Mouse (Mus musculus): ENCODE data around the gene Qrfp. TPM values are rescaled to one million over a fixed set of nuclear protein-coding genes. Genes with fewer than 3 reads are reported as not detected.

Qrfp gene
- polyA plus RNA-seq, 1 experiment, result 1.5 TPM

DNA sequence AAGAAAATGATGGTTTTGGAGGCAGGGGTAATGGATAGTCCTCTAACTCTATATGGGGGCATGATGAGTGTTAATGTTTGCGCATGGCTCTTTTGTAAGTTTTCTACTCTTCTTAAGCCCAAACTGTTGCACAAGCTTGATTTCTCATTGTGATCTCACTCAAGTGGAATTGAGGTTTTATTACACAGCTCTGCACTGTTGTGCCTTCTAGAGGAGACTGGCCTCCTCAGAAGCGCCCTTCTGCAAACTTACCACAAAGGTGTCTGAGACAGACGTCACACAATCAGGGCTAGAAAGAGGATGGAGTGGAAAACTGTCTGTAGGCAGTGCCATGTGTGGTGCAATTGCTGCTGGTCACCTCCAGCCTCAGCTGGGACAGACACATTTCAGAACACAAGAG is 33.9 kb downstream of the Qrfp start:
- Histone ChIP-seq H3K4me2 (ENCODE audit: low read depth) (no peak overlapping the region), H3K27me3 (ENCODE audit: control insufficient read depth, insufficient read depth, insufficient read length) (no peaks in the 10 kb centered on the region), H3K4me3 (no peak overlapping the region), H3ac (ENCODE audit: control insufficient read depth, insufficient read length) (no peak overlapping the region), H3K36me3 (ENCODE audit: control insufficient read depth, insufficient read depth) (peaks cover 23% of the 10 kb centered on the region), H3K79me2 (ENCODE audit: control insufficient read depth, insufficient read depth) (peaks cover 67% of the 10 kb centered on the region)
- TF ChIP-seq TCF12 (IDR thresholded peaks at IDR 0.05; ENCODE audit: insufficient read depth, poor library complexity, severe bottlenecking) (no peak), MYOG (IDR thresholded peaks at IDR 0.05; ENCODE audit: control insufficient read depth in 1 of 3, insufficient read depth in 1 of 3, insufficient read length in 2 of 3, low read depth in 2 of 3) (no peak), USF1 (IDR thresholded peaks at IDR 0.05; ENCODE audit: low read depth) (no peak), POLR2A (IDR thresholded peaks at IDR 0.05; ENCODE audit: insufficient read length, low read depth) (no peak), TCF3 (IDR thresholded peaks at IDR 0.05; ENCODE audit: insufficient read length, low read depth) (no peak), CEBPB (IDR thresholded peaks at IDR 0.05; ENCODE audit: insufficient read depth, poor library complexity, severe bottlenecking) (no peak), SRF (IDR thresholded peaks at IDR 0.05; ENCODE audit: control insufficient read depth, insufficient read length, low read depth) (no peak), E2F4 (IDR thresholded peaks at IDR 0.05; ENCODE audit: insufficient read depth) (no peak), POLR2AphosphoS2 (IDR thresholded peaks at IDR 0.05; ENCODE audit: insufficient read length, low read depth) (no peak), MAX (IDR thresholded peaks at IDR 0.05; ENCODE audit: low read depth) (no peak), REST (IDR thresholded peaks at IDR 0.05; ENCODE audit: insufficient read depth, insufficient read length) (no peak), MYOD1 (IDR thresholded peaks at IDR 0.05; ENCODE audit: control insufficient read depth in 1 of 3, insufficient read length in 2 of 3, low read depth in 2 of 3) (no peak)

DNA sequence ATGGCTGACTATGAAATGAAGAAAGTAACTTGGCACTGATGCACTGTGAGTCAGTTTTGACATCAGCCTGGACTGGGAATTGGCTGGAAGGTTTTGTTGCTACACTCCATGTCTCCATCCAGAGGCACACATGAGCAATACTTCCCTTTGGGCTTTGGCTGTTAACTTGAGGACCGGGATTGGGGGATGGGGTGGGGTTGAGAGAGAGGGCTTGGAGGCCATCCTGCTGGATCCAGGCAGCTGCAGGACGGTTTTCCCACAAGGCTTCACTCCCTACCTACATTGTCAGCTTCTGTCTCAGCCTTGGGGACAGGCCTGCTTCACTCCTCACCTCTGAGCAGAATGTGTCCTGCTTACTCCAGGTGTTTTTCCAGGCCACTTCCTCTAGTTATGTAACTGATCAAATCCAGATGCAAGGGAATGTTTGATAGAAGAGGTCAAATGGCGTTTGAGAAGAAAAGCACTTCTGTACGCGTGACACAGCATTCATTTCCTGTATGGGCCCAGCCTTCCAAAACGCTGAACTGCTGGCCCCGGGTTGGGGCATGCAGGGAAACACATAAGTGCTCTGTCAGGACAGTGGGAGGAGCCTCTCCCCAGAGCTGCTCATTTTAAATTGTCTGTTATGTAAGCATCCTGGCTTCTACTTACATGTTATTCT is 39.5 kb downstream of the Qrfp start:
- Histone ChIP-seq H3K4me2 (ENCODE audit: low read depth) (peak overlapping the region; percentile 76), H3K27me3 (ENCODE audit: control insufficient read depth, insufficient read depth, insufficient read length) (no peaks in the 10 kb centered on the region), H3K36me3 (ENCODE audit: control insufficient read depth, insufficient read depth) (no peaks in the 10 kb centered on the region), H3K4me3 (no peak overlapping the region), H3K79me2 (ENCODE audit: control insufficient read depth, insufficient read depth) (peaks cover 99% of the 10 kb centered on the region), H3ac (ENCODE audit: control insufficient read depth, insufficient read length) (no peak overlapping the region)
- TF ChIP-seq E2F4 (IDR thresholded peaks at IDR 0.05; ENCODE audit: insufficient read depth) (no peak), CEBPB (IDR thresholded peaks at IDR 0.05; ENCODE audit: insufficient read depth, poor library complexity, severe bottlenecking) (0 out of 2 replicates have a peak, but pooled peaks have one; percentile 39)

DNA sequence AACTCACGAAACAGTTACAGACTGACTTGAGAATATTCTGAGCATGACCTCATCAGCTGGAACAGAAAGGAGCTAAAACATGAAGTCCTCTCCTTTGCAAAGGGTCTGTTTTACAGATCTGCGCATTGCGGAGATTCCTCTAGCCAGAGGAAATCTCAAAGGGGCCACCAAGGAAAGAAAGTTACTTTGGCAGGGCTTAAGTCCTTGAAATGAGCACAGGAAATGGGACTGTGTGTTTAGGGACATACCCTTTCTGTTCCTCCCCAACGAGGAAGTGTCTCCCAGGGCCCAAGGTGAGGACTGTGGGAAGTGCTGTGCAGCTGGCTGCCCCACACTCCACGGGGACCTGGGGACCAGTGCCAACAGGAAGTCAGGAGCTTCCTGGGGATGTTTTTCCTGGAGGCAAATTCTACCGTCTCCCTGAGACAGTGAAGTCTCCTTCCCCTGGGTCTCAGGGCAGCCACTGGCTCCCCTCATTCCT is 40.7 kb downstream of the Qrfp start:
- Histone ChIP-seq H3K27me3 (ENCODE audit: control insufficient read depth, insufficient read depth, insufficient read length) (no peaks in the 10 kb centered on the region), H3K36me3 (ENCODE audit: control insufficient read depth, insufficient read depth) (no peaks in the 10 kb centered on the region), H3ac (ENCODE audit: control insufficient read depth, insufficient read length) (no peak overlapping the region), H3K4me3 (no peak overlapping the region), H3K4me2 (ENCODE audit: low read depth) (peak overlapping the region; percentile 76), H3K79me2 (ENCODE audit: control insufficient read depth, insufficient read depth) (peaks cover 99% of the 10 kb centered on the region)
- TF ChIP-seq MYOD1 (IDR thresholded peaks at IDR 0.05; ENCODE audit: control insufficient read depth in 1 of 3, insufficient read length in 2 of 3, low read depth in 2 of 3) (no peak), REST (IDR thresholded peaks at IDR 0.05; ENCODE audit: insufficient read depth, insufficient read length) (no peak), MAX (IDR thresholded peaks at IDR 0.05; ENCODE audit: low read depth) (no peak), TCF3 (IDR thresholded peaks at IDR 0.05; ENCODE audit: insufficient read length, low read depth) (no peak), SRF (IDR thresholded peaks at IDR 0.05; ENCODE audit: control insufficient read depth, insufficient read length, low read depth) (no peak), USF1 (IDR thresholded peaks at IDR 0.05; ENCODE audit: low read depth) (no peak), E2F4 (IDR thresholded peaks at IDR 0.05; ENCODE audit: insufficient read depth) (no peak), MYOG (IDR thresholded peaks at IDR 0.05; ENCODE audit: control insufficient read depth in 1 of 3, insufficient read depth in 1 of 3, insufficient read length in 2 of 3, low read depth in 2 of 3) (no peak), POLR2A (IDR thresholded peaks at IDR 0.05; ENCODE audit: insufficient read length, low read depth) (no peak)

DNA sequence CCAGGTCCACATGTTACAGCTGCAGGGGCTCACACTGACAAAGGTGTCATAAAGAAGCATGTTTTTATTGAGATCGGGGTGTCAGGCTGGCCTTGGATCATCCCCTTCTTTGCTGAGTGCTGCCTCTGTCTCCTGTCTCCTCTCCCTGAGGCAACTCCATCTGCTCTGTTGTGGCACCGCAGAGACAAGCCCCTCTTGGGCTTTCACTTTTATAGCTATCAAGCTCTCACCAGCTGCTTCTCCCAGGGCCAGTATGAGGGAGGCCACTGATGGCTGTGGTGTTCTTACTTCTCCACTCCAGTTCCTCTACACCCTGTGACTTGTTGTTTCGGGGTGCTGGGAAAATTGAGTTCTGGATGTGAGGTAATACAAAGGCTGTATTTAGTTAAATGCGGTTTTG is 41.3 kb downstream of the Qrfp start:
- no peak overlapping the region for H3K4me3 ChIP-seq
- H3K27me3 ChIP-seq (ENCODE audit: control insufficient read depth, insufficient read depth, insufficient read length), result no peaks in the 10 kb centered on the region
- H3K79me2 ChIP-seq (ENCODE audit: control insufficient read depth, insufficient read depth), result peaks cover 99% of the 10 kb centered on the region
- peak overlapping the region; percentile 76 for H3K4me2 ChIP-seq (ENCODE audit: low read depth)
- no peak for TF ChIP-seq MYOG (IDR thresholded peaks at IDR 0.05; ENCODE audit: control insufficient read depth in 1 of 3, insufficient read depth in 1 of 3, insufficient read length in 2 of 3, low read depth in 2 of 3)
- no peak for TF ChIP-seq MAX (IDR thresholded peaks at IDR 0.05; ENCODE audit: low read depth)
- no peak for TF ChIP-seq SRF (IDR thresholded peaks at IDR 0.05; ENCODE audit: control insufficient read depth, insufficient read length, low read depth)
- no peak for TF ChIP-seq E2F4 (IDR thresholded peaks at IDR 0.05; ENCODE audit: insufficient read depth)
- TF ChIP-seq MYOD1 (IDR thresholded peaks at IDR 0.05; ENCODE audit: control insufficient read depth in 1 of 3, insufficient read length in 2 of 3, low read depth in 2 of 3), result no peak
- TF ChIP-seq REST (IDR thresholded peaks at IDR 0.05; ENCODE audit: insufficient read depth, insufficient read length), result no peak
- no peak for TF ChIP-seq TCF3 (IDR thresholded peaks at IDR 0.05; ENCODE audit: insufficient read length, low read depth)
- TF ChIP-seq CEBPB (IDR thresholded peaks at IDR 0.05; ENCODE audit: insufficient read depth, poor library complexity, severe bottlenecking), result no peak
- no peak for TF ChIP-seq POLR2A (IDR thresholded peaks at IDR 0.05; ENCODE audit: insufficient read length, low read depth)
- TF ChIP-seq POLR2AphosphoS2 (IDR thresholded peaks at IDR 0.05; ENCODE audit: insufficient read length, low read depth), result no peak
- TF ChIP-seq USF1 (IDR thresholded peaks at IDR 0.05; ENCODE audit: low read depth), result no peak
- no peaks in the 10 kb centered on the region for H3K36me3 ChIP-seq (ENCODE audit: control insufficient read depth, insufficient read depth)
- H3ac ChIP-seq (ENCODE audit: control insufficient read depth, insufficient read length), result no peak overlapping the region

DNA sequence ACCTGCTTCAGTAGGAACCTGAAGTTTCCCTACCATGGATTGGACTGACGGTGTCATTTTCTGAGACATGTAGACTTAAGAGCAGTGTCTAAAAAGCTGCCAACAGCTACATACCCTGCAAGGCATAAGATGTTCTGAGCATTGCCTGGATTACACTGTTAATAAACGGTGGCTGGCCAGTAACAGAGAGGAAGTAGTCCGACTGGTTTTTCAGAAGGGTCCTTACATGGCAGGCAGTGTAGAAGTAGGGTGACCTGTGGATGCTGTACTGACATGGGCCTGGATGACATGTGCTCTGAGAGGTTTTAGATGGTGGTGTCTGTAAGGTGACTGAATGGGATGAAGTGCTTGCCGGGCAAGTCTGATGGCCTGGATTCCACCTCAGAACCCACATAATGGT is 42.6 kb downstream of the Qrfp start:
- Histone ChIP-seq H3K4me3 (no peak overlapping the region), H3K36me3 (ENCODE audit: control insufficient read depth, insufficient read depth) (no peaks in the 10 kb centered on the region), H3ac (ENCODE audit: control insufficient read depth, insufficient read length) (no peak overlapping the region), H3K4me2 (ENCODE audit: low read depth) (no peak overlapping the region), H3K27me3 (ENCODE audit: control insufficient read depth, insufficient read depth, insufficient read length) (no peaks in the 10 kb centered on the region), H3K79me2 (ENCODE audit: control insufficient read depth, insufficient read depth) (peaks cover 99% of the 10 kb centered on the region)
- TF ChIP-seq TCF12 (IDR thresholded peaks at IDR 0.05; ENCODE audit: insufficient read depth, poor library complexity, severe bottlenecking), result no peak
- no peak for TF ChIP-seq MYOG (IDR thresholded peaks at IDR 0.05; ENCODE audit: control insufficient read depth in 1 of 3, insufficient read depth in 1 of 3, insufficient read length in 2 of 3, low read depth in 2 of 3)
- no peak for TF ChIP-seq REST (IDR thresholded peaks at IDR 0.05; ENCODE audit: insufficient read depth, insufficient read length)
- no peak for TF ChIP-seq POLR2A (IDR thresholded peaks at IDR 0.05; ENCODE audit: insufficient read length, low read depth)
- TF ChIP-seq CEBPB (IDR thresholded peaks at IDR 0.05; ENCODE audit: insufficient read depth, poor library complexity, severe bottlenecking), result no peak
- TF ChIP-seq SRF (IDR thresholded peaks at IDR 0.05; ENCODE audit: control insufficient read depth, insufficient read length, low read depth), result no peak
- no peak for TF ChIP-seq USF1 (IDR thresholded peaks at IDR 0.05; ENCODE audit: low read depth)
- no peak for TF ChIP-seq POLR2AphosphoS2 (IDR thresholded peaks at IDR 0.05; ENCODE audit: insufficient read length, low read depth)
- no peak for TF ChIP-seq E2F4 (IDR thresholded peaks at IDR 0.05; ENCODE audit: insufficient read depth)
- TF ChIP-seq MAX (IDR thresholded peaks at IDR 0.05; ENCODE audit: low read depth), result no peak

Measured in myocyte (in vitro differentiated cells).